Mouse (Mus musculus): ENCODE measurements around the gene Incenp. TPM values are rescaled to one million over a fixed set of nuclear protein-coding genes. Genes with fewer than 3 reads are reported as not detected.
"Not testable (repeated sequence)": the region's sequence is repeated elsewhere in the genome, so short reads cannot be mapped to it uniquely, and the experiment has no call there.

Gene Incenp
- polyA plus RNA-seq, 1 experiment: 89.6 TPM

DNA sequence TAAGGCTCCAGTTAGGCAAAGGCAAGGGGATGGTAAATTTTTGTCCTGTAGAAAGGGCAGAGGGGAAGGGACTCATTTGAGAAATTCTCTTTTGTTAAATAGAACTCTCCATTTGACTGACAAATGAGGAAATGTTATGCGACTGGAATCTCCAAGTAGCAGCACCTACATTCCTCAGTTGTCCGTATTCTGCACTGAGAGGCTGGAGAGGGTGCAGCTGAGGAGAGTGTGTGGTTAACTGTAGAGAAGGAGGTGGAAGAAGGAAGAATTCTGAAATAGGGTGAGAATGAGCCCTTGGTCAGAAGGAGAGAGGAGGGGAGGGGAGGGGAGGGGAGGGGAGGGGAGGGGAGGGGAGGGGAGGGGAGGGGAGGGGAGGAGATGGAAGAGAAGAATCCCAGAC, 34.6 kb upstream of the Incenp start:
- H3ac ChIP-seq (ENCODE audit: control insufficient read depth, insufficient read length, low read depth): no peak overlapping the region
- no peaks in the 10 kb centered on the region for H3K79me3 ChIP-seq (ENCODE audit: low read depth)
- no peak overlapping the region for H3K4me3 ChIP-seq (ENCODE audit: insufficient read depth, poor library complexity, severe bottlenecking)
- H3K27me3 ChIP-seq (ENCODE audit: control insufficient read depth, insufficient read depth, insufficient read length): no peaks in the 10 kb centered on the region
- H3K79me2 ChIP-seq (ENCODE audit: control insufficient read depth, insufficient read depth): no peaks in the 10 kb centered on the region
- TF ChIP-seq MYOD1 (IDR thresholded peaks at IDR 0.05; ENCODE audit: control insufficient read depth, insufficient read length, low read depth) (no peak), USF1 (IDR thresholded peaks at IDR 0.05; ENCODE audit: low read depth) (no peak)
- no peaks in the 10 kb centered on the region for H3K36me3 ChIP-seq (ENCODE audit: control insufficient read depth, insufficient read depth)

DNA sequence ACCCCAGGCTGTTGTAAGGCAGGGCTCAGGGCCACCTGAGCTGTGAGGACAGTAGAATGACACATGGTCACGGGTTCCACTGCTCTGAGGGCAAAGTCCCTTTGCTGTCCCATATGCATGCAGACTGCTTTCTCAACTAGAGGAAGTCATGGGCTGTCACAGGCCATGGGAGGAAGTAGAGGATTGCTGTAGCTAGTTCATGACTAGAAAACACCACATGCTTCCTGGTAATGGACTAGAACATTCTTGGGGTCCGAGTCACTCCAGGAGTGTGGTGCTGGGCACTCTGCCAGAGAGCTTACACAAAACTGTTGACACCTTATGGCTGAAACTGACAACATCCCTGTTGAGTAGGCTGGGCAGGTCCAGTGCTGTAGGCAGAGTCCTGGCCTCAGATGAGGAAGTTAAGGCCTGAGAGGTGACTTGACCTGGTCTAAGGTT, 31.8 kb upstream of the Incenp start:
- H3ac ChIP-seq (ENCODE audit: control insufficient read depth, insufficient read length, low read depth); H3K27me3 ChIP-seq (ENCODE audit: control insufficient read depth, insufficient read depth, insufficient read length); H3K79me2 ChIP-seq (ENCODE audit: control insufficient read depth, insufficient read depth); H3K4me3 ChIP-seq (ENCODE audit: insufficient read depth, poor library complexity, severe bottlenecking); H3K36me3 ChIP-seq (ENCODE audit: control insufficient read depth, insufficient read depth); H3K79me3 ChIP-seq (ENCODE audit: low read depth): not testable (repeated sequence)

DNA sequence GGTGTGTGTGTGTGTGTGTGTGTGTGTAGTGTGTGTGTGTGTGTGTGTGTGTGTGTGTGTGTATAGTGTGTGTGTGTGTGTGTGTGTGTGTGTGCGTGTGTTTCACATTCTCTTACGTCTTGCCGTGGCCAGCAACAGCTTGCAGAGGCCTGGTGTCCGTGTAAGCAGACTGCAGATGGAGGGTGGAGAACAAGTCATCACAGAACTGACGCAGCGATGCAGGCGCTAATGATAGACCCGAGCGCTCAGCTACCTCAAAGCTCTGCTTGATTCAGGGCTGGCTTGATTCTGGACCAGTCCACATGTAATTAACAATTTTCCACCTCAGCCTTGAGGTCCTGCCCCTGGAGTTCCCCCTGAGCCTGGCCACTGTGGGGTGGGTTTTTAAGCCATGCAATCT, 28.7 kb upstream of the Incenp start:
- no peaks in the 10 kb centered on the region for H3K79me2 ChIP-seq (ENCODE audit: control insufficient read depth, insufficient read depth)
- H3K4me3 ChIP-seq (ENCODE audit: insufficient read depth, poor library complexity, severe bottlenecking): no peak overlapping the region
- H3K27me3 ChIP-seq (ENCODE audit: control insufficient read depth, insufficient read depth, insufficient read length): no peaks in the 10 kb centered on the region
- H3K36me3 ChIP-seq (ENCODE audit: control insufficient read depth, insufficient read depth): no peaks in the 10 kb centered on the region
- no peaks in the 10 kb centered on the region for H3K79me3 ChIP-seq (ENCODE audit: low read depth)
- H3ac ChIP-seq (ENCODE audit: control insufficient read depth, insufficient read length, low read depth): no peak overlapping the region
- TF ChIP-seq MAX (IDR thresholded peaks at IDR 0.05): no peak
- TF ChIP-seq USF1 (IDR thresholded peaks at IDR 0.05; ENCODE audit: low read depth): no peak
- TF ChIP-seq CEBPB (IDR thresholded peaks at IDR 0.05; ENCODE audit: low read depth): no peak
- TF ChIP-seq MYOG (IDR thresholded peaks at IDR 0.05; ENCODE audit: control insufficient read depth, extremely low read depth, insufficient read length): no peak
- no peak for TF ChIP-seq CTCF (IDR thresholded peaks at IDR 0.05; ENCODE audit: control insufficient read depth, insufficient read depth, insufficient read length)
- TF ChIP-seq MYOD1 (IDR thresholded peaks at IDR 0.05; ENCODE audit: control insufficient read depth, insufficient read length, low read depth): no peak
- no peak for TF ChIP-seq FOSL1 (IDR thresholded peaks at IDR 0.05; ENCODE audit: insufficient read depth, low read length, poor library complexity, severe bottlenecking)

DNA sequence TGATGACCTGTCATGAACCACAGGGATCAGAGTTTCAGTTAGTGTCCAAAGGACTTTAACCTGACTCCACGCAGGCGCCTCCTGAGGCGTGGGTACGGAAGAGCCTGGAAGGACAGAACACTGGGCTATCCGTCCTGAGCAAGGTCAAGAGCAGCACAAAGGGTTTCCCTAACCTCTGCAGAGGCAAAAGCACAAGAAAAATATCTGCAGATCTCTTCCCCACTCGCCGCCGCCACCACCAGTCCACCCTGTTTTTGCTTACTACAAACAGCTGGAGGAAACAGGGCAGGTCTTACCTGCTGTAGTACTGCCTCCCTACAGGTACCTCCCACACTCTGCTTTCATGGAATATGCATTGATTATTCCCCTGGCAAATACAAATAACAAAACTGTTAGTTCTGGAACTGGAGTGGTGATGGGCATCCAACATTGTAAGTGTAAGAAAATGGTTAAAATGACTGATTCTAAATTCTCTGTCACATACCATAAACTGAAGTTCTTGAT, 25.5 kb upstream of the Incenp start:
- no peaks in the 10 kb centered on the region for H3K36me3 ChIP-seq (ENCODE audit: control insufficient read depth, insufficient read depth)
- no peak for TF ChIP-seq CTCF (IDR thresholded peaks at IDR 0.05; ENCODE audit: control insufficient read depth, insufficient read depth, insufficient read length)
- no peak for TF ChIP-seq MAX (IDR thresholded peaks at IDR 0.05)
- no peak for TF ChIP-seq MYOD1 (IDR thresholded peaks at IDR 0.05; ENCODE audit: control insufficient read depth, insufficient read length, low read depth)
- no peak for TF ChIP-seq USF1 (IDR thresholded peaks at IDR 0.05; ENCODE audit: low read depth)
- no peak for TF ChIP-seq MYOG (IDR thresholded peaks at IDR 0.05; ENCODE audit: control insufficient read depth, extremely low read depth, insufficient read length)
- no peak for TF ChIP-seq CEBPB (IDR thresholded peaks at IDR 0.05; ENCODE audit: low read depth)
- no peak for TF ChIP-seq FOSL1 (IDR thresholded peaks at IDR 0.05; ENCODE audit: insufficient read depth, low read length, poor library complexity, severe bottlenecking)
- no peaks in the 10 kb centered on the region for H3K27me3 ChIP-seq (ENCODE audit: control insufficient read depth, insufficient read depth, insufficient read length)
- H3K4me3 ChIP-seq (ENCODE audit: insufficient read depth, poor library complexity, severe bottlenecking): no peak overlapping the region
- no peaks in the 10 kb centered on the region for H3K79me3 ChIP-seq (ENCODE audit: low read depth)
- H3K79me2 ChIP-seq (ENCODE audit: control insufficient read depth, insufficient read depth): no peaks in the 10 kb centered on the region
- no peak overlapping the region for H3ac ChIP-seq (ENCODE audit: control insufficient read depth, insufficient read length, low read depth)

DNA sequence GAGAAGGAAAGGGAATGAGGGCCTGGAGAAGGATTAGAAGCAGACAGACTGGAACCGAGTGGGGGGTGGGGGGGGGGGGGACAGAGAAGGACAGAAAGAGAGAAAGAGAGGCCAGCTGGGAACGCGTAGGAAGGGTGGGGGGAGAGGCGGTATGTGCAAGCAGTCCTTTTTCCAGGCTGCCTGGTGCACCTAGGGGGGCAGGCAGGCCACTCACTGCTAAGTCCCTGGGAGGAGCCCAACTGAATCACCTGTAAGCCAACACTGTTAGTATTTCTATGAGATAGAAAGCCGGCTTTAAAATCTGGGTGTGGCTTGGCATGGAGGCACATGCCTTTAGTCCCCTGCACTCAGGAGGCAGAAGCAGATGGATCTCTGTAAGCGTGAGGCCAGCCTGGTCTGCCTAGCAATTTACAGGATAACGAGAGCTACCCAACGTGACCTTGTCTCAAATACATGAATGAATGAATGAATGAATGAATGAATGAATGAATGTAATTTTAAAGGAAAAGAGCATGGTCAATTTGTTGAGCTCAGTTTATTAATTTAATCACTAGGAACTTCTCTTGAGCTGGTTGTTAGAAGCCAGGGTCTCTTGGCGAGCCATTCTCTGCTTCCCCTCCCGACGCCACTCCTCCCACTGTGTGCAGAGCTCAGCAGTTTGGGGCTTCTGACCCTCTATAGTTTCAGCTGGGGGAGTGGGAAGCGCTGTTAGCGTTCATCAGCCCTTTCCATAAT, 24.9 kb upstream of the Incenp start:
- TF ChIP-seq MYOG (IDR thresholded peaks at IDR 0.05; ENCODE audit: control insufficient read depth, extremely low read depth, insufficient read length) (no peak), MAX (IDR thresholded peaks at IDR 0.05) (no peak), MYOD1 (IDR thresholded peaks at IDR 0.05; ENCODE audit: control insufficient read depth, insufficient read length, low read depth) (no peak), CEBPB (IDR thresholded peaks at IDR 0.05; ENCODE audit: low read depth) (no peak), CTCF (IDR thresholded peaks at IDR 0.05; ENCODE audit: control insufficient read depth, insufficient read depth, insufficient read length) (no peak), USF1 (IDR thresholded peaks at IDR 0.05; ENCODE audit: low read depth) (no peak), FOSL1 (IDR thresholded peaks at IDR 0.05; ENCODE audit: insufficient read depth, low read length, poor library complexity, severe bottlenecking) (no peak)
- H3K36me3 ChIP-seq (ENCODE audit: control insufficient read depth, insufficient read depth): no peaks in the 10 kb centered on the region

DNA sequence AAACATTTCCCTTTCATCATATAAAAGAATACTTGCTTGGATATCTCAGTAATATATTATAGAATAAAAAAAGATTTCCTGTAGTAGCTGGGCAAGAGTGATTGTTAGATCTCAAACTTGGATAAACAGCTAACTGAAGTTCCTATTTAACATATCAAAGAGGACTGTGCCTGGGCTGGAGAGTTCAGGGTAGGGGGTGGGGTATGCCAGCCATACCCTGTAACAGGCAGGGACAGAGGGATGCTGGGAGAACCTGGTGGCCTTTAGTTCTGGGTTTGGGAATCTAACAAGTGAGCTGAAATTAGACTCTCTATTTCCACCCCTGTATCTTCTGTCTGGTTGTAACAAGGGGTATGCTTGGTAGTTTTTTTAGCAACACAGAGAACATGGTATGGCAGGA, 23.7 kb upstream of the Incenp start:
- H3K4me3 ChIP-seq (ENCODE audit: insufficient read depth, poor library complexity, severe bottlenecking): no peak overlapping the region
- no peaks in the 10 kb centered on the region for H3K79me2 ChIP-seq (ENCODE audit: control insufficient read depth, insufficient read depth)
- no peaks in the 10 kb centered on the region for H3K79me3 ChIP-seq (ENCODE audit: low read depth)
- TF ChIP-seq FOSL1 (IDR thresholded peaks at IDR 0.05; ENCODE audit: insufficient read depth, low read length, poor library complexity, severe bottlenecking) (no peak), MYOD1 (IDR thresholded peaks at IDR 0.05; ENCODE audit: control insufficient read depth, insufficient read length, low read depth) (no peak), USF1 (IDR thresholded peaks at IDR 0.05; ENCODE audit: low read depth) (no peak), CTCF (IDR thresholded peaks at IDR 0.05; ENCODE audit: control insufficient read depth, insufficient read depth, insufficient read length) (no peak), CEBPB (IDR thresholded peaks at IDR 0.05; ENCODE audit: low read depth) (no peak), MYOG (IDR thresholded peaks at IDR 0.05; ENCODE audit: control insufficient read depth, extremely low read depth, insufficient read length) (no peak), MAX (IDR thresholded peaks at IDR 0.05) (no peak)
- H3ac ChIP-seq (ENCODE audit: control insufficient read depth, insufficient read length, low read depth): no peak overlapping the region
- H3K36me3 ChIP-seq (ENCODE audit: control insufficient read depth, insufficient read depth): no peaks in the 10 kb centered on the region
- H3K27me3 ChIP-seq (ENCODE audit: control insufficient read depth, insufficient read depth, insufficient read length): no peaks in the 10 kb centered on the region

More for the DNA sequence above, 24.9 kb upstream of the Incenp start:
- Histone ChIP-seq H3ac (ENCODE audit: control insufficient read depth, insufficient read length, low read depth) (no peak overlapping the region), H3K79me3 (ENCODE audit: low read depth) (no peaks in the 10 kb centered on the region), H3K27me3 (ENCODE audit: control insufficient read depth, insufficient read depth, insufficient read length) (no peaks in the 10 kb centered on the region), H3K79me2 (ENCODE audit: control insufficient read depth, insufficient read depth) (no peaks in the 10 kb centered on the region), H3K4me3 (ENCODE audit: insufficient read depth, poor library complexity, severe bottlenecking) (no peak overlapping the region)
